Mouse (Mus musculus): Measurements from ENCODE around the gene Cox8a. TPM values are rescaled to one million over a fixed set of nuclear protein-coding genes. Genes with fewer than 3 reads are reported as not detected.

Gene Cox8a
- total and polyA plus RNA-seq, 3 experiments: 384 to 775 (median 424) TPM

DNA sequence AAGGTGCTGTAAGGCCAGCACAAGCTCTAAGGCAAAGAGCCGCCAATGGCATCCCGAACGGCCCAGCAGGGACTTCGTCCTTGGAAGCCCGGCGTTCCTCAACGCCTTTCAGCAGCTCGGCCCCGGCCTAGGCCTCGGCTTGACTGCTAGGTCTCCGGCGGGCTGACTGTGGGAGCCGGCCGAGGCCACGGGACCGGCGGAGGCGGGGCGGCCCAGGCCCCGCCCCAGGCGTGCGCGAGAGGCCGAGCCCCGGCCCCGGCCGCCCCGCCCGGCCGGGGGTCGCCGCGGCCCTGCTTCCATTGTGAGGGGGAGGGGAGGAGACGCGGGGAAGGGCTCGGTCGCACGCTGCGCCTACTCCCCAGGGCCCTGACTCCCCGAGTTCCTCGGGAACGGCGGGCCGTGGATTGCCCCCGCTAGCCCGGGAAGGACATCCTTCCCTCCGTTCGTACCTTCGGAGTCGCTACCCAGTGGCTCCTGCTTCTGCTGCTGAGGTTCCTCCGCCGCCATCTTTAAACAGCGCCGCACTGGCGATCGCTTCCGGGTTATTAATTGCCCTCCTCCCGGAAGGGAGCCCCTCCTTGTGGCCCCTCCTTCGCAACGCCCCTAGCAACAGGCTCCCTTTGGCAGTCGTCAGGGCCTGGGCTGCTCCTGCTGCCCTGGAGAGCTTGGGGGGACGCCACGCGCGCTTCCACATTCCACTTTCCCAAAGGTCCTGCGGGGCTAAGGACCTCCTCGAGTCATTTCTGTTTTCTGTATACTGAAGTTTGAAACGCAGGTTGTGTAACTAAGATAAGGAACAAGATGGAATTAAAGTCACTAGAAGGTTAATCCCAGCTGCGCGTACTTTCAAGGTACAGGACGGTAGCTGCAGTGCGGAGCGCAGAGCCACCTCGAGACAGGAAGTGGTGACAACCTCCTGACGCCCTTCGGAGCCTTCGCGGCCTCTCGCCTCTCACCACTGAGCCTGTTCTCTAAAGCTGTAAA, 11.4 kb downstream of the Cox8a start, which contains the start of gene Otub1:
TSS of gene Otub1 (minus strand) at position 564 of the 984 bp plus-strand sequence.
- Histone ChIP-seq H3K79me2 (replicated peaks; ENCODE audit: control insufficient read depth, insufficient read depth, low read length) (no peaks in the 10 kb centered on the region), H3K27me3 (ENCODE audit: control insufficient read depth, insufficient read depth, low read length) (no peaks in the 10 kb centered on the region), H3K4me3 (peak within 1 kb of the TSS; percentile 71), H3K36me3 (ENCODE audit: control insufficient read depth, insufficient read depth, low read length) (peaks cover 3% of the 10 kb centered on the region), H3K4me1 (ENCODE audit: control insufficient read depth, insufficient read depth, low read length) (peaks cover 9% of the 10 kb centered on the region), H3K9ac (ENCODE audit: low read depth, low read length) (peak within 1 kb of the TSS; percentile 82), H3K27ac (peak within 1 kb of the TSS; percentile 91)
- no peak for TF ChIP-seq CTCF (IDR thresholded peaks at IDR 0.05)
- peak; percentile 86 for TF ChIP-seq POLR2A (IDR thresholded peaks at IDR 0.05; ENCODE audit: insufficient read depth, low read depth, low read length)
- TF ChIP-seq EP300 (IDR thresholded peaks at IDR 0.05; ENCODE audit: insufficient read depth, low read depth, low read length): peak; percentile 64; the same call in 1 of the 2 replicates
- WGBS: under 1% methylated on average over 70 of the region's 79 CpGs
- intact Hi-C loops (cut with DNase I): no loop called here
- peak; percentile 94 to 95 for DNase-seq

DNA sequence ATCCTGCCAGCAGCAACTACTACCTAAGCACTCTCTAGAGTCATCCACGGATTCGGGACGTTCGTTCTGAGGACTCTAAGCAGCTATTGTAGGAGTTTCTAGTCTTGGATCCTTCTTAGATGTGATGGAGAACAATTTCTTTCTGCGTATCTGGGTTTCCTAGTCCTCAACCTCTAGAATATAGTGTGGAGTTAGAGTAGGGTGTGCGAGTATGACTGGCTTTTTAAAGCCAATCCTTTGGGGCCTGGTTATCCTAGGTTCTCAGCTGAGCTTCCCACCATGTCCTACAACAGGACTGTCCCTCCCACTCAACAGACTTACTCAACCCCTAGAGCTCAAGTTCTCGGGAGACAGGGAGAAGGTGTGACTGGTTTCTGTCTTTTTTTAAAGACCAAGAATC, 12.1 kb downstream of the Cox8a start:
- Histone ChIP-seq H3K36me3 (ENCODE audit: control insufficient read depth, insufficient read depth, low read length) (peaks cover 3% of the 10 kb centered on the region), H3K79me2 (replicated peaks; ENCODE audit: control insufficient read depth, insufficient read depth, low read length) (no peaks in the 10 kb centered on the region), H3K27ac (peak overlapping the region; percentile 91), H3K9ac (ENCODE audit: low read depth, low read length) (peak overlapping the region; percentile 82), H3K27me3 (ENCODE audit: control insufficient read depth, insufficient read depth, low read length) (no peaks in the 10 kb centered on the region), H3K4me1 (ENCODE audit: control insufficient read depth, insufficient read depth, low read length) (peaks cover 9% of the 10 kb centered on the region), H3K4me3 (peak overlapping the region; percentile 71)
- 14% methylated on average over 7 of the region's 7 CpGs for WGBS
- intact Hi-C loops (cut with DNase I): no loop called here
- no peak for DNase-seq
- TF ChIP-seq POLR2A (IDR thresholded peaks at IDR 0.05; ENCODE audit: insufficient read depth, low read depth, low read length) (no peak), EP300 (IDR thresholded peaks at IDR 0.05; ENCODE audit: insufficient read depth, low read depth, low read length) (no peak), CTCF (IDR thresholded peaks at IDR 0.05) (no peak)

DNA sequence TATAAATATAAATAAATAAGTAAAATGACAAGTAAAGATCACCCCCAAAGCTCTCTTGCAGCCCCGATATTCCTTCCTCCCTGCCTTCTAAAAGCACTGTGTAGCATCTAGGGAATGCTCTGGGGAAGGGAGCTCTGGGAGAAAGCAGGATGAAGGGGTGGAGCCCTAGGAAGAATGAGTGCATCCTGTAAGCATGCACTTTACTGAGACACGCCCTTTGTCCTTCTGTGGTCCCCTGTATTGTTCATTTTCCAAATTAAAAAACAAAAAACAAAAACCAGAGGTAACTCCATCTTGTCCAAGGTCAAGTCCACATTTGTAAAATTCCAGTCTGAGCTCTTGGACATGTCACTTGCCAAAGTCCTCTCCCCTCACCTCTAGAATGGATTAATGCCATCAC, 12.5 kb downstream of the Cox8a start:
- Histone ChIP-seq H3K27me3 (ENCODE audit: control insufficient read depth, insufficient read depth, low read length) (no peaks in the 10 kb centered on the region), H3K4me1 (ENCODE audit: control insufficient read depth, insufficient read depth, low read length) (peaks cover 9% of the 10 kb centered on the region), H3K9ac (ENCODE audit: low read depth, low read length) (no peak overlapping the region; the same call in 1 of the 2 replicates), H3K79me2 (replicated peaks; ENCODE audit: control insufficient read depth, insufficient read depth, low read length) (no peaks in the 10 kb centered on the region), H3K4me3 (peak overlapping the region; percentile 71), H3K36me3 (ENCODE audit: control insufficient read depth, insufficient read depth, low read length) (peaks cover 3% of the 10 kb centered on the region), H3K27ac (peak overlapping the region; percentile 91; the same call in 1 of the 2 replicates)
- DNase-seq: no peak
- intact Hi-C loops (cut with DNase I): no loop called here
- TF ChIP-seq CTCF (IDR thresholded peaks at IDR 0.05) (no peak), POLR2A (IDR thresholded peaks at IDR 0.05; ENCODE audit: insufficient read depth, low read depth, low read length) (no peak), EP300 (IDR thresholded peaks at IDR 0.05; ENCODE audit: insufficient read depth, low read depth, low read length) (no peak)
- WGBS: 27% methylated on average over 2 of the region's 2 CpGs

DNA sequence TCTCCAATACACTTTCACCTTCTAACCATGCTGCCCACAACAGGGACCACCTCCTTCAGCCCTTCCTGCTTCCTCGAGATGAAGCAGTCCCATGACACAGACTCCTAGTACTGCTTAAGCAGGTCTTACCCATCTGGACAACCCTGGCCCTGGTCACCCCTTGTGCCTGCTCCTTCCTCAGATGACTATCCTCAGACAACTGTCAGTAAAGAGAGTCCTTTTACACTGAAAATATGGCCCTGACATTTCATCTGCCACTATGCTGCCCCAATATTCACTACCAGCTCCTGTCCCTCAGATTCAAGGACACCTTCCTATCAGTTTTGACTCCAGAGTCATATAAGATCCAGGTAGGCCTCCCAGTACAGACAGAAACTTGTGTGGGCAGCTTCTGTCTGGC, 17.0 kb downstream of the Cox8a start:
- intact Hi-C loops (cut with DNase I): no loop called here
- Histone ChIP-seq H3K27ac (no peak overlapping the region), H3K27me3 (ENCODE audit: control insufficient read depth, insufficient read depth, low read length) (no peaks in the 10 kb centered on the region), H3K4me1 (ENCODE audit: control insufficient read depth, insufficient read depth, low read length) (peaks cover 7% of the 10 kb centered on the region), H3K79me2 (replicated peaks; ENCODE audit: control insufficient read depth, insufficient read depth, low read length) (no peaks in the 10 kb centered on the region), H3K9ac (ENCODE audit: low read depth, low read length) (no peak overlapping the region), H3K36me3 (ENCODE audit: control insufficient read depth, insufficient read depth, low read length) (peaks cover 3% of the 10 kb centered on the region), H3K4me3 (no peak overlapping the region)
- no peak for DNase-seq
- WGBS: 26% methylated on average over 1 of the region's 1 CpGs
- TF ChIP-seq POLR2A (IDR thresholded peaks at IDR 0.05; ENCODE audit: insufficient read depth, low read depth, low read length) (no peak), CTCF (IDR thresholded peaks at IDR 0.05) (no peak), EP300 (IDR thresholded peaks at IDR 0.05; ENCODE audit: insufficient read depth, low read depth, low read length) (no peak)

DNA sequence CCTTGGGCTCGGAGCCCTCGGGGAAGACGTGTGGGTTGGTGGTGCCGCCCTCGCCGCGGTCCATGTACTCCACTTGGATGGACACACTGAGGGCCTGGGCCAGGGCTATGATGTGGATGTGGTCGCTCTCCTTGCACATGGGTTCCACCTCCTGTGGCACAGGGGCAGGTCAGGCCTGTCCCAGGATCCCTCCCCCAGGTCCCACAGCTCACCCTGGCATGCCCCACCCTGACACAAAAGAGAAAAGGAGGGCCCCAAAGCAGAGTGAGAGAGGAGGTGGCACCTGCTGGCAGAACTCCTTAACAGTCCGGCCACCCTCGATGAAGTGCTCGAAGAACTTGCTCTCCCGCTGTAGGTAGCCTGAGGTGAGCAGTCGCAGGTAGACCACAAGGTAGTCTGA, 18.3 kb downstream of the Cox8a start:
- Histone ChIP-seq H3K79me2 (replicated peaks; ENCODE audit: control insufficient read depth, insufficient read depth, low read length) (no peaks in the 10 kb centered on the region), H3K27ac (no peak overlapping the region), H3K9ac (ENCODE audit: low read depth, low read length) (no peak overlapping the region), H3K4me1 (ENCODE audit: control insufficient read depth, insufficient read depth, low read length) (peaks cover 2% of the 10 kb centered on the region), H3K27me3 (ENCODE audit: control insufficient read depth, insufficient read depth, low read length) (no peaks in the 10 kb centered on the region), H3K36me3 (ENCODE audit: control insufficient read depth, insufficient read depth, low read length) (no peaks in the 10 kb centered on the region), H3K4me3 (no peak overlapping the region)
- TF ChIP-seq CTCF (IDR thresholded peaks at IDR 0.05) (no peak), EP300 (IDR thresholded peaks at IDR 0.05; ENCODE audit: insufficient read depth, low read depth, low read length) (no peak), POLR2A (IDR thresholded peaks at IDR 0.05; ENCODE audit: insufficient read depth, low read depth, low read length) (no peak)
- intact Hi-C loops (cut with DNase I): no loop called here
- DNase-seq: no peak
- WGBS: 95% methylated on average over 13 of the region's 13 CpGs

DNA sequence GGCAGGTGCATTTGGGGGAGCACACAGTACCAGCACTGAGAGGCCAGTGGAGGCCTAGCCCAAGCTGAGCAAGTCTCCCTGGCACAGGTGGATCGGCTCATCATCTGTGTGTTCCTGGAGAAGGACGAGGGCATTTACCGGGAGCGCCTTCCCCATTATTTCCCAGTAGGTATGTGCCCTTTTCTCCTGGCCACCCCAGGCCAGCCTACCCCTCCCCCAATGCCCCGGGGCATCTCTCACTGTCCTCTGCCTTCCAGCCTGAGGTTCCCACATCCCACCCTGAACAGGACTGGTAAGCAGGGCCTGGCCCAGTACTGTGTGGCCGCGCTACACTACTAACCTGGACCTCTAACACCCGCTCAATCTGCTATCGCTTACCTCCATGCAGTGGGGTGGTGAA, 20.0 kb downstream of the Cox8a start:
- no peaks in the 10 kb centered on the region for H3K27me3 ChIP-seq (ENCODE audit: control insufficient read depth, insufficient read depth, low read length)
- intact Hi-C loops (cut with DNase I): no loop called here
- no peak overlapping the region for H3K4me3 ChIP-seq
- TF ChIP-seq POLR2A (IDR thresholded peaks at IDR 0.05; ENCODE audit: insufficient read depth, low read depth, low read length) (no peak), CTCF (IDR thresholded peaks at IDR 0.05) (no peak), EP300 (IDR thresholded peaks at IDR 0.05; ENCODE audit: insufficient read depth, low read depth, low read length) (no peak)
- no peak overlapping the region for H3K27ac ChIP-seq
- no peak overlapping the region for H3K9ac ChIP-seq (ENCODE audit: low read depth, low read length)
- no peaks in the 10 kb centered on the region for H3K79me2 ChIP-seq (replicated peaks; ENCODE audit: control insufficient read depth, insufficient read depth, low read length)
- no peak for DNase-seq
- 88% methylated on average over 9 of the region's 9 CpGs for WGBS
- no peaks in the 10 kb centered on the region for H3K36me3 ChIP-seq (ENCODE audit: control insufficient read depth, insufficient read depth, low read length)
- H3K4me1 ChIP-seq (ENCODE audit: control insufficient read depth, insufficient read depth, low read length): peaks cover 2% of the 10 kb centered on the region

Measured in heart, adult 2 months (tissue).